Mouse (Mus musculus) adrenal gland, adult 8-10 months (tissue): ENCODE results near the gene Adam12. TPM values are rescaled to one million over a fixed set of nuclear protein-coding genes. Genes with fewer than 3 reads are reported as not detected.

ENCODE experiments used
- DNase-seq: peaks from one replicate; pipeline ENCODE4 v3.0.0; 2022
- total RNA-seq, 4 experiments: library from RNA; stranded (reverse); gene quantifications; 2 replicates each; pipeline ENCODE4 v1.2.4; 2022

The Adam12 gene
- total RNA-seq, 4 experiments from 2014 or later: 5.3 to 7.2 (median 5.8) TPM

- DNase-seq: peak; percentile 9
These were observed 230.4 kb downstream of the Adam12 start for GRCm38 (mm10) chr7:134001581-134001980.

GRCm38 (mm10) chr7:133990930-133991329, 241.0 kb downstream of the Adam12 start:
- DNase-seq: no peak

- DNase-seq: peak; percentile 37
These were observed 243.6 kb downstream of the Adam12 start for GRCm38 (mm10) chr7:133988356-133988755.

- DNase-seq: no peak
These were observed 245.7 kb downstream of the Adam12 start for GRCm38 (mm10) chr7:133986201-133986600.

GRCm38 (mm10) chr7:133985648-133986047, 246.3 kb downstream of the Adam12 start:
- DNase-seq: no peak

GRCm38 (mm10) chr7:133976388-133977122, 255.4 kb downstream of the Adam12 start:
- no peak for DNase-seq

GRCm38 (mm10) chr7:133971086-133971485, 260.9 kb downstream of the Adam12 start:
- no peak for DNase-seq

GRCm38 (mm10) chr7:133970407-133970806, 261.5 kb downstream of the Adam12 start:
- no peak for DNase-seq

- no peak for DNase-seq
These were observed 264.0 kb downstream of the Adam12 start for GRCm38 (mm10) chr7:133967906-133968305.

GRCm38 (mm10) chr7:133963501-133963900, 268.4 kb downstream of the Adam12 start:
- no peak for DNase-seq

GRCm38 (mm10) chr7:133959200-133959599, 272.7 kb downstream of the Adam12 start:
- DNase-seq: peak; percentile 37

GRCm38 (mm10) chr7:133957873-133958272, 274.1 kb downstream of the Adam12 start:
- DNase-seq: no peak

- DNase-seq: no peak
These were observed 277.5 kb downstream of the Adam12 start for GRCm38 (mm10) chr7:133954111-133955091.

GRCm38 (mm10) chr7:133951777-133952545, 280.0 kb downstream of the Adam12 start:
- peak; percentile 14 for DNase-seq

- no peak for DNase-seq
These were observed 284.6 kb downstream of the Adam12 start for GRCm38 (mm10) chr7:133947360-133947759.

- no peak for DNase-seq
These were observed 285.1 kb downstream of the Adam12 start for GRCm38 (mm10) chr7:133946757-133947345.

GRCm38 (mm10) chr7:133946113-133946512, 285.8 kb downstream of the Adam12 start:
- DNase-seq: no peak

- no peak for DNase-seq
These were observed 291.5 kb downstream of the Adam12 start for GRCm38 (mm10) chr7:133940405-133940804.

GRCm38 (mm10) chr7:133937473-133937872, 294.5 kb downstream of the Adam12 start:
- DNase-seq: no peak

GRCm38 (mm10) chr7:133936377-133936776, 295.6 kb downstream of the Adam12 start:
- DNase-seq: no peak

- DNase-seq: no peak
These were observed 298.6 kb downstream of the Adam12 start for GRCm38 (mm10) chr7:133933378-133933777.

GRCm38 (mm10) chr7:133931481-133931880, 300.5 kb downstream of the Adam12 start:
- DNase-seq: no peak
